Mouse (Mus musculus) ES-Bruce4 (cell line): ENCODE results near the gene Lyst. TPM values are rescaled to one million over a fixed set of nuclear protein-coding genes. Genes with fewer than 3 reads are reported as not detected.

Experiments
- H3K27ac ChIP-seq: 2 replicates; pipeline ENCODE4 v1.5.1; 2012; ENCODE audit warnings: low read length, inconsistent platforms; ENCODE audit not compliant: insufficient read depth
- H3K27me3 ChIP-seq: 2 replicates; pipeline ENCODE4 v1.6.1; 2012; ENCODE audit warnings: mild to moderate bottlenecking, low read length, inconsistent platforms; ENCODE audit not compliant: control insufficient read depth, poor library complexity, insufficient read depth, severe bottlenecking
- H3K36me3 ChIP-seq: 2 replicates; pipeline ENCODE4 v1.6.1; 2012; ENCODE audit warnings: inconsistent platforms, mild to moderate bottlenecking, low read length, moderate library complexity; ENCODE audit not compliant: control insufficient read depth, poor library complexity, insufficient read depth, severe bottlenecking
- H3K4me1 ChIP-seq: one replicate; pipeline ENCODE4 v1.8.1; 2011; ENCODE audit warnings: low read length; ENCODE audit not compliant: control insufficient read depth, insufficient read depth
- H3K4me3 ChIP-seq: 2 replicates; pipeline ENCODE4 v1.5.1; 2011; ENCODE audit warnings: low read depth, mild to moderate bottlenecking, low read length
- H3K9ac ChIP-seq: 2 replicates; pipeline ENCODE4 v1.6.1; 2012; ENCODE audit warnings: low read depth, mild to moderate bottlenecking, inconsistent platforms; ENCODE audit not compliant: poor library complexity, severe bottlenecking
- H3K9me3 ChIP-seq: replicated peaks from 2 replicates; pipeline ENCODE4 v1.6.1; 2012; ENCODE audit warnings: mild to moderate bottlenecking, low read length, inconsistent platforms; ENCODE audit not compliant: control insufficient read depth, poor library complexity, insufficient read depth, severe bottlenecking
- CTCF ChIP-seq: IDR thresholded peaks from one replicate; pipeline ENCODE4 v1.8.1; 2011; ENCODE audit warnings: low read depth, low read length
- EP300 ChIP-seq: IDR thresholded peaks from 2 replicates; pipeline ENCODE4 v1.6.1; 2011; ENCODE audit warnings: low read depth, low read length; ENCODE audit not compliant: insufficient read depth
- POLR2A ChIP-seq: IDR thresholded peaks from one replicate; pipeline ENCODE4 v1.8.1; 2011; ENCODE audit warnings: low read length; ENCODE audit not compliant: insufficient read depth
- polyA plus RNA-seq: library from polyadenylated mRNA; stranded (reverse); fragments of >200 nt; gene quantifications from 2 replicates; pipeline ENCODE4 v1.2.4, GENCODE M21; 2011; ENCODE audit warnings: low read depth; ENCODE audit not compliant: missing spikeins, insufficient read depth, insufficient read length

Gene Lyst
- polyA plus RNA-seq, 1 experiment, result 9.8 TPM

- H3K4me1 ChIP-seq, result no peaks in the 10 kb centered on the region
- no peaks in the 10 kb centered on the region for H3K36me3 ChIP-seq
- H3K9ac ChIP-seq, result no peak overlapping the region
- TF ChIP-seq EP300 (no peak), POLR2A (no peak), CTCF (no peak)
- no peak overlapping the region for H3K4me3 ChIP-seq
- H3K9me3 ChIP-seq, result no peaks in the 10 kb centered on the region
- no peak overlapping the region for H3K27ac ChIP-seq
- no peaks in the 10 kb centered on the region for H3K27me3 ChIP-seq
Measured at GRCm38 (mm10) chr13:13591892-13592291, 1.7 kb downstream of the Lyst start.

- H3K9ac ChIP-seq, result no peak overlapping the region
- no peak for TF ChIP-seq POLR2A
- H3K27ac ChIP-seq, result no peak overlapping the region
- H3K9me3 ChIP-seq, result no peaks in the 10 kb centered on the region
- H3K4me1 ChIP-seq, result no peaks in the 10 kb centered on the region
- no peaks in the 10 kb centered on the region for H3K36me3 ChIP-seq
- no peak overlapping the region for H3K4me3 ChIP-seq
- no peaks in the 10 kb centered on the region for H3K27me3 ChIP-seq
Measured at GRCm38 (mm10) chr13:13596424-13597044, 6.3 kb downstream of the Lyst start.

DNA sequence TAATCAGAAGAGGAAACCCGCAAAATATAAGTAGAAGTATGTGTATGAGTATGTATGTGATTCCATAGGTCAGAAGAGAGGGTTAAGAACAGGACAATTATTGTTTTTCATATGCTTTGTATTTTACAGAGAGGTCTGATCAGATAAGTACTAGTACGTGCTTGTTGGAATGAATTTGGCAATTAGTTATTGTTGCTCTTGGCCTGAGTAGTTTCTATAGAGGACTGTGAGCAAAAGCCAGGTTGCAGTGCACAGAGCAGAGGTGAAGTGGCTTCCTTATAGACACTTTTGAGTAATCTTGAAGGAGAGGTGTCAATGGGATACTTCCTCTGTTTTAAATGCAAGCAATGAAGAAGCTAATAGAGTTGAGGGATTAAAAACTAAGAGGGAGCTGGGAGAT, 7.7 kb downstream of the Lyst start:
- H3K36me3 ChIP-seq, result no peaks in the 10 kb centered on the region
- no peak overlapping the region for H3K9ac ChIP-seq
- no peaks in the 10 kb centered on the region for H3K9me3 ChIP-seq
- H3K4me3 ChIP-seq, result no peak overlapping the region
- H3K4me1 ChIP-seq, result no peaks in the 10 kb centered on the region
- TF ChIP-seq EP300 (no peak), CTCF (no peak), POLR2A (no peak)
- no peaks in the 10 kb centered on the region for H3K27me3 ChIP-seq
- H3K27ac ChIP-seq, result no peak overlapping the region

DNA sequence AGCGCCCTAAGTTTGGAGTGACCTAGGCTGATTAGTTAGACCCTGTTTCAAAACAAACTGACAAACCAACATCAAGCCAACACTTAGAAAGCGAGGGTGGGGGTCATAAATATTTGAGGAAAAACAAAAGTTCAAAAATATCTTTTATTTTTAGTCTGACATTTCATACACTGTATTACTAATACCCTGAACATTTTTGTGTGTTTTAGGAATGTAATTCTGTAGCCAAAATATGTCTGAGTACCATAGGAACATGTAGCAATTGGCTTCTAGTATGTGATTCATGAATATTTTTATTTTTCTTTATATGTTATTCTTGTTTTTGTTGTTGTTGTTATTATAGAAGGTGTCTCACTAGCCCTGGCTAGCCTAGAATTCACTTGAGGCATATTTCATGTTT, 11.2 kb downstream of the Lyst start:
- TF ChIP-seq CTCF, result no peak
- no peak for TF ChIP-seq POLR2A
- no peak for TF ChIP-seq EP300
- Histone ChIP-seq H3K9me3 (no peaks in the 10 kb centered on the region), H3K27ac (no peak overlapping the region), H3K36me3 (no peaks in the 10 kb centered on the region), H3K27me3 (no peaks in the 10 kb centered on the region), H3K4me3 (no peak overlapping the region), H3K4me1 (no peaks in the 10 kb centered on the region), H3K9ac (no peak overlapping the region)

- Histone ChIP-seq H3K27me3 (no peaks in the 10 kb centered on the region), H3K9me3 (no peaks in the 10 kb centered on the region), H3K36me3 (no peaks in the 10 kb centered on the region), H3K27ac (no peak overlapping the region), H3K4me3 (no peak overlapping the region), H3K9ac (no peak overlapping the region), H3K4me1 (no peaks in the 10 kb centered on the region)
- no peak for TF ChIP-seq POLR2A
- TF ChIP-seq CTCF, result no peak
- no peak for TF ChIP-seq EP300
Measured at GRCm38 (mm10) chr13:13606149-13606548, 16.0 kb downstream of the Lyst start.

DNA sequence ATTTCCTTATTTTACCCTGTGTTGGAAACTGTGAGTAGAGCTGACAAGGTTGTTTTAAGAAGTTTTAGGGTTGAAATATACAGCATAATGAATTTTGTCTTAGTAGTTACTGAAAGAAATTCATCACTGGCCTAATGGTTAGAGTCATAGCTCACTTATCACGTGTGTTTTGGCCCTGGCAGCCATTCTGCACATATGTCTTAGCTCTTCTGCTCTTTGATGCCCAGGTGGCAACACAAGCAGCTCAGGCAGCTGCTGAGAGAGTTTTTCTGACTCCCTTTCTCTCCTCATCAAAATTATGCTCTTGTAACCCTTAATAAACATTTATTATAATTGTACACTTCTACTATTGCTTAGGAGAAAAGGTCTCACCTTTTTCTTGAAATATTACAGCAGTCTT, 18.1 kb downstream of the Lyst start:
- no peaks in the 10 kb centered on the region for H3K36me3 ChIP-seq
- no peaks in the 10 kb centered on the region for H3K4me1 ChIP-seq
- H3K9me3 ChIP-seq, result no peaks in the 10 kb centered on the region
- TF ChIP-seq EP300 (no peak), POLR2A (no peak), CTCF (no peak)
- no peak overlapping the region for H3K9ac ChIP-seq
- H3K4me3 ChIP-seq, result no peak overlapping the region
- H3K27ac ChIP-seq, result no peak overlapping the region
- no peaks in the 10 kb centered on the region for H3K27me3 ChIP-seq
